Mouse (Mus musculus) regulatory T cell (primary cell): ENCODE results near the gene Slc13a2.

Experiments used
- in situ Hi-C: fragments of 300-600 bp; cut with MboI, MseI; formaldehyde crosslinking; loops from one replicate; pipeline ENCODE4 v1.15.1; 2025; ENCODE audit warnings: high pct_unique_total_duplicates

The Slc13a2 gene

DNA sequence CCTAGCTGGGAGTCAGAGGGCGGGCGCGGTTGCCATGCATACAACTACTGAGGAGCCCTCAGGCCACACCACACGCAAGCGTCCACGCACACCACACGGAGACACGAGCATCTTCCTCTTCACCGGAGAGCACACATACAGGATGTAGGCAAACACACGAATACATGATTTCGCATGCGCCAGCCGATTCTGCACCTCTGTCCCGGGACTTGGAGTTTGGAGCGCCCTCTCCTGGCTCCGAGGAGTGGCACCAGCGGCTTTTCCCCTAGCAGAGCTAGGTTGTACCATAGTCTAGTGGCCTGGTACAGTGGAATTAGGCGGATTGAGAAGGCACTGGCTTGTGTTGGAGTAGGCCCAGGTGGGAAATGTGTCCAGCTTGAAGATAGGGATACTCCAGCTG lies 24.6 kb downstream of the Slc13a2 start:
- in situ Hi-C loops, result no loop called here

DNA sequence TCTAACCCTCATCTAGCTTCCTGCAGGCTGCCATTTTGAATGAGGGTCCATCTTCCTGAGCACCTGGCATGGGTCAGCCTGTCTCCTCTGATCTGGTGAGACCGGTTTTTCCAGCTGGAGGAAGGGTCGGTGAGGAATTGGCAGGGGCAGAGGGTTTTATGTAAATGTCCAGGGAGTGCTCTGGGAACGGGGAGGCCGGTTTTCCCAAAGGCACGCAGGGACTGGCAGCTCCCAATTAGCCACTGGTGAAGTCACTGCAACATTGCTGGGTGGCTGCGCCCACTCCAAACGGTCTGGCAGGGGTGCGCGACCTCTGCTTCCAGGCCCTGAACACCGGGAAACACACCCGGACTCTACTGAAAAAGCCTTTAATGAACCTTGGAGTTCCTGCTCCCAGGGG lies 25.1 kb downstream of the Slc13a2 start:
- in situ Hi-C loops, result no loop called here

DNA sequence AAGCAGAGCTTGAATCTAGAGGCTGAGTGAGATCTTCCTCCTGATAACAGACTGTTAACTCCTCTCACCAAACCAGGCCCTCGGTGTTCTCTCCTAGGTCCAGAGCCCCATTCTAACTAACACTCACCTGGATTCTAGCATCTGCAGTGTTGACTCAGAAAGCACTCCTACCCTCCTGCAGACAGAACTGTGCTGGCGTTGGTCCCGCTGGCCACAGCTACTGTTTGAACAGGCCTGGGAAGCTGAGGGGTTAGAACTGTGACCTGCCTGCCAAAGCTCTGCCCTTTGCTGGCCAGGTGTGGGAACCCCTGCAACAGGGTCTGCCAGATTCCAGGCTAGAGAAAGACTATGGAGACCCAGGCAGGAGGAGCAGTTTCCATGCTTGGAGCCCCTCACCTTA lies 29.3 kb downstream of the Slc13a2 start:
- in situ Hi-C loops, result no loop called here

DNA sequence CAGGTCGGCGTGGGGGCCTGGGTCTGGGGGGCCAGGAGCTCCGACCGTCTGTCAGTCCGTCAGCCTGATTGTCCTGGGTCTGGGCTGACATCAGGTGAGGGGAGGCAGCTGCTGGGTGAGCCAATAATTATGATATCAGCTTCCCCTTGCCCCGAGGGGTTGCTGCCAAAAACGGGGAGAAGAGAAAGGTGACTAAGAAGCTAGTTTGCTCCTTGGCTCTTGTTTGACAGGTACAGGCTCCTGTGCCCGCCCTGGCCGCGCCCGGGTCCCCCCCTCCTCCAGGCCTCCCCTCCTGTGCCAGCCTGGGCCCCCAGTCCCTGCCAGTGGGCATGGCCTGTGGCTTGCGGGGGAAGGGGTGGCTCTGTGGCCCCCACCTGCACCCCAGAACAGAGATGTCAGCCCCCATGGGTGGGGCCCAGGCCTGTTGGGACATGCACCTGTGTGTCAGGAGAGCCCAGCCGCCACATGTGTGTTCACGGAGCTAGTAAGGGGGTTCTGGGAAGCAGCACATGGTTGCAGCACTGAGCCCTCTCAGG lies 35.4 kb downstream of the Slc13a2 start, which contains the start of gene Foxn1:
Gene Foxn1 (minus strand): TSS at position 51 of the 536 bp plus-strand sequence.
- in situ Hi-C loops, result no loop called here

DNA sequence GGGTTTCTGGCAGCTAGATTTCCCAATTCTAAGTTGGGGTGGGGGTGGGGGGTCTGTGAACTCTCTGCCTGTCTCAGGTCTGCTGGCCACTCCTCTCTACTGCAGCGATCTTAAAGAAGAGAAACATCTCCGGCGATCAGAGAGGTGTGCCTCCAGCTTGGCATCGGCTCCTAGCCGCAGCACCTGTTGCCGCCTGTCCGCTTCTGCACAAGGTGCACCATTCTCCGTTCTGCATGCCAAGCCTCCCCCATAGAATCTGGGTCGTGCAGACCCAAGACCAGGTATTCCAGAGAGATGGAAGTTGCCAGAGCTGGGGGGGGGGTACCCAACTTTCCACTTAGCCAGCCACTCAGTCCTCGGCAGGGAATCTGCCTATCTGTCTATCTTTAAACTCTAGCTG lies 36.2 kb downstream of the Slc13a2 start:
- in situ Hi-C loops, result no loop called here

DNA sequence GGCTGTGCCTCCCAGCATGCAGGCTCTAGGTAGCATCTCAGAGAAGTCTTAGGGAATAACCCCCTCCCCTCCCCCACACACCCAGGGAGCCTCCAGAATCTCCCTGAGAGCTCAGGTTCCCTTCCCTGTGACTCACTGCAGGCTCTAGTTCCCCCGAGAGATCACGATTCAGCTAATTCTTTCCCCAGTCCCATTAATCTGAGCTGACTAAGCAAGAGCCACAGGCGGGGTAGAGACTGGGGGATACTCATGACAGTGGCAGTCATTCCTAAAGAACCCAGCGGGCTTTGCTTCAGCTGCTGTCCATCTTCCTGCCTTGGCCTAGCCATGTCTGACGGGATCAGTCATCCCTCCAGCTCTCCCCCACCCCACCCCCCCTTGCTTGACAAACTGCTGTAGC lies 39.3 kb downstream of the Slc13a2 start:
- in situ Hi-C loops, result no loop called here

DNA sequence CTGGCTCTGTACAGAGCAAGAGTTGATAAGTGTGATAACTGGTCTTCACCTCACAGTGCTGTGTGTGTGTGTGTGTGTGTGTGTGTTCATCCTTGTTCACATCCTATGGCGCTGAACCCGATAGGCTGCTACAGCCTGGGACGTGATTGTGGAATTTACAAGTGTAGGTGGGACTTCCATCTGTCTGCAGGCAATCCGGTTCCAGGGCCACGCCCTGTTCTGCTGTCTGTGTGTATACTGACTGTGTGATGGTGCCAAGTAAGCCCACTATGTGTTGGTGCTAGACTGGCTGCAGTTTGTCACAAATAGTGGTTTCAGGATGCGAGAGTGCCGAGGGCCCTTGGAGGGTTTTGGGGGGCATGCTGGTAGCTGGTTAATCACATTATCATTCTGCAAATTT lies 39.7 kb downstream of the Slc13a2 start:
- in situ Hi-C loops, result no loop called here

DNA sequence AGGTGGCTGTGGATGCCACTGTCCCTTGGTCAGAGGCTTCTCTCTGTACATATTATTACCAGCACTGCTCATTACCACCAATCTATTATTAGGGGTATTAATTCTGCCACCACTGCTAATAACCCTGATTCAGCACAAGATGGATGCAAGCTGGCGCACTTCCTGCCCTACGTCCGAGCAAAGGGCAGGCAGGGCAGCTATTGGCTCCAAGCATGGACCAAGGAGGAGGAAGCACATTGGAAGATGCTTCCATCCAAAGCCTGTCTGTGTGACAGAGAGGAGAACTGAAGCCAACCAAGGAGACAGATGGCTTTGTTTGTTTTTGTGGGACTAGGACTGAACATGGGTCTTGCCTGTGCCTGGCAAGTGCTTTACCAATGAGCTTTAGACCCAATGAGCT lies 41.0 kb downstream of the Slc13a2 start:
- in situ Hi-C loops, result no loop called here

DNA sequence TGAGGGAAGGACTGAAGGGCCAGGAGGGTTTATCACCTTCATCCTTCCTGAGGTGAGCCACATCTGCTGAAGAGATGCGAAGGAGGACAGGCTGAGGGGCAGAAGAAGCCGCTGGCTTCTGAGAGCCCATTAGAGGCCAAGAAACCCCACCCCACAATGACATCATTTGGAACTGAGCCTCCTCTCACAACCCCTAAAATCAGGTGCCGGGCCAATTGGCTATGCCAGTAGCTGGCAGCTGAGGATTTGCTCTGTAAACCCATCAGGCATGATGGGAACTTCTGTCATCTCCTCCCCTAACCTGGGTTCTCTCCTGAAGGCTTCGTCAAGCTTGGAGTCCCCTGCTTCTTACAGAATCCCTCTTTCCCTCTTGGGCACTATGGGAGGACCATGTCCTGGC lies 41.7 kb downstream of the Slc13a2 start:
- in situ Hi-C loops, result no loop called here

DNA sequence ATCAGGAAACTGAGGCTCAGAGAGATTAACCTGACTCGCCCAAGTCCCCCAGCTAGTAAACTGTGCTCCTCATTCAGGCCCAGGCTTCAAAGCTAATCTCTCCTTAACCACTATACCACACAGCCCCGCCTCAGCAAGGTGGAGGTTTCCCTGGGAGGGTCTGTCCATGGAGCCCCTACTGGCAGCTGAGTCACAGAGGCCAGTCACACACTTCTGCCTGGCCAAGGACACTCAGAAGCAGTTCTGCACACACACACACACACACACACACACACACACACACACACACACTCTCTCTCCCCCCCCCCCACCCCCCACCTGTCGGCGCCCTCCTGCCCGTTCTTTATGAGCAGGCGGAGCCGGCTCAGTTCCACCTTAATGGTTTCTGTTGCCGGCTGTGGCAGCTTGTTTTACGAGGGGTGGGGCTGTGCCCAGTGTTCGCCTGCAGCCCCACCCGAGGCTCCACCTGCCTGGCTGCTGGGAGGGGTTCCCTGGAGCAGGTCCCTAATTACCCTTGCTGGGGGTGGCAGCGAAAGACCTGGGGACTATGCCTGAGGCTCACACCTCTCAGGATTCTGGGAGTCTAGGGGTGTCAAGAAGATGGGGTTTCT lies 44.4 kb downstream of the Slc13a2 start:
- in situ Hi-C loops, result no loop called here

DNA sequence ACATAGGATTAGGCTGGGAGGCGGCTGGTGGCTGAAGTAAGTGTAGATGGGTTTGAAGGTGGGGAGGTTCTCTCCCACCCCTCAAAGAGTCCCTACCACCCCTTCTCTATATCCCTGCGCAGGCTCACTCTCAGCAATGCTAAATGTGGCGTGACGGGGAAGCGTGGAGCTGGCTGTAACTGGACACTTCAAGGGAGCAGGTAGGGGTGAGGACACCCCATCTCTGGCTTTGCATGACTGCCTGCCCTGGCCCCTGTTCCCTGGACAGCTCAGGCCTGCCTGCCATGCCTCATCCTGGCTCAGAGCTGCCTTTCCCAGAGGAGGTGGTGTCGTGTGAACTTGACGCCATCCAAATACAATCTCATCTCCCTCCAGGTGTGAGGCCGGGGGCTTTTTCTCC lies 47.9 kb downstream of the Slc13a2 start:
- in situ Hi-C loops, result no loop called here

DNA sequence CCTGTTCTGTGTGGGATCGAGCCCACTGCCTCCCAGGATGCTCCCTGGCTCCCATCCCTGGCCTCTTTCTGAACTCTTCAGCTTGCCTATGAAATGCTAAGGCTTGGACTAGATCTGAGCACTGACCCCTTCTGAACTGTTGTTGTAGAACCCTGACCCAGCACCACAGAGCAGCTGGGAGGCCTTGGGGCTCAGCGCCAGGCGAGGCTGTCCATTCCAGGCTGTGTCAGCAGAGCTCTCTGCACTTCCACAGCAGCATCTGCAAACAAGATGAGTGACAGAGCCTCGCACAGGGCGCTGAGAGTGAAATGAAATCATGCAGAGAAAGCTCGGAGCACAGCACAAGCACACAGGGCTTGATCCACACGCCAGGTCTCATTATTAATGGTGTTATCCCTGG lies 49.4 kb downstream of the Slc13a2 start:
- in situ Hi-C loops, result no loop called here

DNA sequence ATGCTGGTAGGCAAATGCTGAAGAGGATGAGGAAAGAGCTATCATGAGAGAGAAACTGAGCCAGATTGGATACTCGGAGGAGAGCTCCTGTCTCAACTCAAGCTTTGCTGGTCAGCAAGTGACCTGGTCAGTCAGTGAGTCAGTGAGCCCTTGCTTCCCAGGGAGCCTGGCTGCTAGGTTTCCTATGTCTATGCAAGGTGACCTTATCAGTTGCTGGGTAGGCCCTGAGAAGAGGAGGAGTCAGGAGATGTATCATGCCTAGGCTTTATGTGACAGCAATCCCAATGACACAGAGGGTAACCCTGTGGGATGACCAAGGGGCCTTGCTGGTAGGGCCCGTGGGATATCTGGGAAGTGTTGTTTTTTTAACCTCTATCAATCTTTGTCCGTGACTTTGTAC lies 49.9 kb downstream of the Slc13a2 start:
- in situ Hi-C loops, result no loop called here

DNA sequence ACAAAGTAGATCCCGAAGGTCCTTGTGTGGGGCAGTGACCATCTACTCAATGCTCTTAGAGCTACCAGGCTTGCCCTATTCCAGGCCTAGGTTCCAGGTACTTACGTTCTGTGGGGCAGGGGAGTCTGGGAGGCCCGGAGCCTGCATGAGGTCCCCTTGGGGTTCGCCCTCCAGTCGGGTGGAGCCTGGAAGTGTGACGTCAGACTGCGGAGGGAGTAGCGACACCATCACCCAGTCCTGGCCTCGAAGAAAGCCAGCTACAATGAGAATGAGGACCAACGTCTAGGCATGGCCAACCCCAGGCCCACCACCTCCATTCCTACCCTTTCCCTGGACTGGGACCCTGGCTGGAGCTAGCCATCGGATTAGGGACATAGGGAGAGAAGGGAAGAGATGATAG lies 50.3 kb downstream of the Slc13a2 start:
- in situ Hi-C loops, result no loop called here

DNA sequence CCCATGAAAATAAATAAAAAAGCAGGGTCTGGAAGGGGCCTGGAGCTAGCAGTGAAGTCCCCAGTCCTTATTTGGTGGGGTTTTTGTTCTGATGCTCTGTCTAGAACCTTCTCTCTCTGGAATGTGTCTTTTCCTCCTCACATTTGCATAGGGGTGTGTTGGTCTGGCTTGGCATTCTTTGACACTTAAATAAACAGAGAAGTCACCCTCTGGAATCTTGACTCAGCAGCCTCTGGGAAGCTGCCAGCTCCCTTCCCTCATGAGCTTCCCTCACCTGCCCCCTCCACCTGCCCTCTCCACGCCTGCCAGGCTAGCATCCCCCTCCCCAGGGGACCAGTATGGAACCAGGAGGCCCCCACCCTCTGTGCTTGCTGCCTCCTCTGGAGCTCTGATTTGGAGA lies 51.6 kb downstream of the Slc13a2 start:
- in situ Hi-C loops, result no loop called here

DNA sequence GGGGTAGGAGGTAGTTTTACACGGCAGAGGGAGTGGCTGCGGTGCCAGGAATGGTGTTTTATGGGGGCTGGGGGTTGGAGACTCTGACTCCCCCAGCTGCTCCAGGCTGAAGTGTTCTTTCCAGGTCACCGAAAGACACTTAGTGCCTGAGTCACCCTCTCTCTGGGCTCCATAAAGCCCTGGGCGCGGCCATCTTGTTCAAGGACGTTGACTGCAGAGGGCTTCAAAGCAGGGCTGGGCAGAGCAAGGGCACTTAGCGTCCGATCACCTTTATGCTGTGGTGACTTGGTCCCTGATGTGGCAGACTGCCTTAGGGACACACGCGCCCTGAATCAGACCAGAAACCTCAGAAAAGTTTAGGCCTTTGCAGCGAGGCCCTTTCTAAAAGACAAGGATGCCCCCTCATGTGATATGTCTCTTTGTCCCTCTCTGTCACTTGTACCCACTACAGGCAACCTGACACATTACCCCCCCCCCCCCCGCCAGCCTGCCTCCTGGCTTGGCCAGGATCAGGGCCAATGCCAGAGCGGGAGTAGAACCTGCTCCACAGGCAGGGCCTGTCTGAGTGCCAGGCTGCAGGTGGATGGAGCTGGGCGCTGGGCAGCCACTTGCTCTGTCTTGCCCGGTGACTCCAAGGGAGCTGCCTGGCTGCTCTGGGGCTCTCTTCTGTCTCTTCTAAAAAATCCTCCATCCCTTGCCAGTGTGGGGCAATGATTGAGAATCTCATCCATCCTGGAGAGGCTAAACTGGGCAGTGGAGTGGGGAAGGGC lies 54.4 kb downstream of the Slc13a2 start:
- in situ Hi-C loops, result loop anchor here (5.0 kb wide), 2 partner anchors 35 to 65 kb away; no protein-coding TSS in a partner anchor

DNA sequence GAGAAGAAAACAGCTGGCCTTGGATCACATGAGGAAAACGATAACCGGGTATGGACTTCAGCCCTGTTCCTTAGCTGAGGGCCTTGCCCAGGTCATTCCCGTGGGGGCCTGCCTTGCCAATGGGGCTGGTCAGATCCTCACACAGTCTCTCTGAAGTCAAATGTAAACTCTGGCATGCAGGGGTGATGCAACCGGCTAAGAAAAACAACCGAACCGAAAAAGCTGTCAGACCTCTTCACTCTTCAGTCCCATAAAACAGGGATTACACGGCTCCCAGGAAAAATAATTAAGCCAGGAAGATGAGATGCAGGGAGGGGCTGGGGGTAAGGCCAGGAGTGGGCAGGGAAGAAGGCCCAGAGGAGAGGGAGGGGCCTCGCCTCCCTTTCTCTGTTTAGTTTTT lies 57.9 kb downstream of the Slc13a2 start:
- in situ Hi-C loops, result no loop called here

DNA sequence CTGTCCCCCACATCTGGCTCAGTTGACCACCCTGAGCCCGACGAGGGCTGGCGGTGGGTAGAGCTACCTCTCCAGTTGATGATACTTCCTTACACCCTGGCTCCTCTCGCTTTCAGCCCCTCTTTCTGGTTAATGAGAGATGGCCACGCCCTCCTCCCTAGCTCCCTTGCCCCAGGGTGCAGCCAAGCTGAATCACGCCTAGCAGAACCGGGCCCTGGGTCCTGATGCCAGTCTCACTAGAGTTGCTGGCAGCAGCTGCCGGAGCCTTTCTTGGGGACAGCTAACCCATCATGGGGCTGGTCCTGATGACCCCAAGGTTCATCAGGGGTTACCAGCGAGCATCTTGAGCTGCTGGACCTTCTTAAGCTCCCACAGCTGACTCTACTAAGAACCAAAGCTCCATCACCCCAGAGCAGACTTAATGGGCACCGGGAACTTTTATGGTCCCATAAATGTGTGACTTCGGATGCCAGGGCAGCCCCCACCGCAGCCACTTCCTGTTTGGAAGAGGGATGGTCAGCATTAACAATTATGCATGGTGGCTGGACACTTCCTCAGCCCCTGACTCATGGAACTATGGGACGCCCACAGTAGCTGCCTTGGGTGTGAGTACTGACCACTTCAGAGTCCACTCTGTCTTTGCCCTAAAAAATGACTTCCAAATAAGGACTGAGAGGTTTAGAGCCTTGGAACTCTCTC lies 58.6 kb downstream of the Slc13a2 start:
- in situ Hi-C loops, result no loop called here

DNA sequence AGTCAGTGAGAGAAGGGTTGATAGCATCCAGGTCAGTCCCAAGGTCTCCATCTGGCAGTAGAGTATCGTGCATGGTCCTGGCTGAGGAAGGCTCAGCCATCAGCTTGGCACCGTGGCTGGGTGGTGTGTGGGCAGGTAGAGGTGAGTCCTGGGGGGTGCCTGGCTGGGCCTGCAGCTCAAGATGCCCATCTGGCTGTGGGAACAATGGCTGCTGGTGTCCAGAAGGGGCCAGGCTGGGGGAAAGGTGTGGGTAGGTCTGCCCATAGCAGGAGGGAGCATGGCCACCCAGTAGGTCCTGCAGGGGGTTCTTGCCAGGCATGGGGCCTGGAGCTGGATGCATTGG lies 61.3 kb downstream of the Slc13a2 start:
- in situ Hi-C loops, result no loop called here

DNA sequence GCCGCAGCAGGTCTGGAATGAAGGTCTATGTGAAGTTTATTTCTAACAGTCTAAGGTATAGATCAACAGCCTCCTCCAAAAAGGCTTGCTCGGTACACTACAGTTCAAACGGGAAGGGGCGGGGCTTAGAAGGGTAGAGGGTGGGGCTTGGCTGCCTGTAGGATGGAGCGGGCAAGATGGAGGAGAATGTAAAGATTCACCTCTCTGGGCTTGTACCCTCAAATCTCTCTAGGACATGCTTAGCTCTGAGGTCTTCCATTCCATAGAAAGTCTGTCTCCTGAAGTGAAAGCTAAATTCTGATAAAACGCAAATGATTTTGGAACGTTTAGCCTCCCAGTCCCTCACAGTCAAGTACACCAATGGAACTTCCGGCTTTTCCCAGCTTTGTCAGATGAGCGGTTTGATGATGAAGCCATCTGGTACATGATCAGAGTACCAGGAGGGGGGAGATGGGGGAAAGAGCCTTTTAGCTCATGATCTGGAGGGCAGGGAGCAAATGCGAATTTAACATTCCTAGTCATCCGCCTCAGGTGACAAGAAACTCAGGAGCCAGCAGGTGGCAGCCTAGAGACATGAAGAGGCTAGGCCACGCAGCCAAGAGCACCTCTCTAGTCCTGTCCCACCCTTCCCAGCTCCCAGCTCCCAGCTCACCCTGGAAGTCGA lies 61.8 kb downstream of the Slc13a2 start:
- in situ Hi-C loops, result no loop called here

DNA sequence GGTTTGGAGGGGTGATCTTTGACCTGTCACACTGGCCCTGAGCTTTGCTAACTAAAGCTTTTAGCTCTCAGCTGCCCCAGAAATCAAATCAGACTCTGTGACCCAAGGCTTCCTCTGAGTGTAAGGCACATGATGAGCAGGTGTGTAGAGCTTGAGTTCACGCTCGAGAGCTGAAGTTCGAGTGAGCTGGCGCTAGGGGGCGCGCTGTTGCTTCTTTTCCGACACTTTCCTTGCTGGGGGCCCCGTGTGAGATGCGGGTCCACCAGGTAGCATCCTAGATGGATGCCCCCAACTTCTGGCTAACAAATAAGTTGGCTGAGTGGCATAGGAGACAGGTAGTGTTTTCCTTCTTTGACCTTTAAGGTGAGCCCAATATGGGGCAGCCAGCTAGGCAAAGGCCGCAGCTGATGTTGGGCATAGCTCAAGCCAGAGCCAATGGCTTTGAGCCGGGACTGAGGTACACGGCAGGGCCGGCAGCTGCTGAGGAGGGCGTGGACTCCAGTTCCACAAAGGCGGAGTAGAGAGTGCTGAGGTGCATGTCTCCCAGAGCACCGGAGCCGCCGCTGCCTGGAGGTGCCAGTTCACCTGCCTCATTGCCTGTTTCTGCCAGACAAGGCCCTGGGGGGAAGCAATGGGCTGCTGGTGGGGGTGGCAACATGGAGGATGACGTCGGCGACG lies 63.5 kb downstream of the Slc13a2 start:
- in situ Hi-C loops, result no loop called here
